Mouse (Mus musculus): ENCODE measurements at regions not wholly inside any gene's neighbourhood (a gene's known extent, or its start where the extent isn't known, plus 50 kb on each side); places are given as distances from the start of the nearest gene placed in this dataset.

DNA sequence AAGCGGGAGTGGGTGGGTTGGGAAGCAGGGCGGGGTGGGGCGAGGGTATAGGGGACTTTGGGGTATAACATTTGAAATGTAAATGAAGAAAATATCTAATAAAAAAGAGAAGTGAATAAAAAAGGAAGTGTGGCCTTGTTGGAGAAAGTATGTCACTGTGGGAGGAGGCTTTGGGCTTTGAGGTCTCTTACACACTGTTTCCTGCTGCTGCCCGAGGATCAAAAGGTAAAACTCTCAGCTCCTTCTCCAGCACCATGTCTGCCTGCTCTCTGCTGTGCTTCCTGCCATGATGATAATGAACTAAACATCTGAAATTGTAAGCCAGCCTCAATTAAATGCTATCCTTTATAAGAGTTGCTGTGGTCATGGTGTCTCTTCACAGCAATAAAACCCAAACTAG is 94.8 kb upstream of the Frmd4a start:
- TF ChIP-seq CTCF (IDR thresholded peaks at IDR 0.05; ENCODE audit: low read depth) (no peak), EP300 (IDR thresholded peaks at IDR 0.05; ENCODE audit: low read depth) (no peak)
